Mouse (Mus musculus): ENCODE data around the gene Xirp1. TPM values are rescaled to one million over a fixed set of nuclear protein-coding genes. Genes with fewer than 3 reads are reported as not detected.
A peak's percentile ranks its signal among the peaks of the same experiment; 100 is the strongest.

The Xirp1 gene
- polyA plus RNA-seq, 1 experiment from 2014 or later = 0.05 TPM

DNA sequence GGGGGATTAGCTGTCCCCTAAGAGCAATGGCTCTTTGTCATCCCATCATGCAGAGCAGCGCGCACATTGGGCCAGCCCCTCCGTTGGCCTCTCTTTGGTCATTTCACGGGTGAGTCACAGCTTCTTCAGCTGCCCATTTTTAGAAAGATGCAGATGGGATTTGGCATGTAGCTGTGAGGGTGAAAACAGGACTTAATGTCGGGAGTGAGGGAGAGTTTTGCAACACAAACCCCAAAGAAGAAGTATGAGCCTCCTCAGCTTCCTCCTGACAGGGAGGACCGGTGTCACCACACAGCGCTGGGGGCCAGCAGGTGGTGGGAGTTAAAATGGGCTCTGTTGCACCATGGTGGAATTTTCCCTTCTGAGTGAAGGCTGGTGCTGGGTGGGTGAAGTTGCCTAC, 19.7 kb upstream of the Xirp1 start:
- no peak for DNase-seq (ENCODE audit: low spot score)
- Histone ChIP-seq H3K27ac (replicated peaks) (no peak overlapping the region), H3K9me3 (ENCODE audit: control insufficient read depth, low read length) (no peaks in the 10 kb centered on the region), H3K4me1 (replicated peaks; ENCODE audit: control insufficient read depth, insufficient read depth) (no peaks in the 10 kb centered on the region), H3K27me3 (ENCODE audit: control insufficient read depth, insufficient read depth, low read length) (no peaks in the 10 kb centered on the region), H3K36me3 (ENCODE audit: control insufficient read depth, insufficient read depth, low read length) (no peaks in the 10 kb centered on the region), H3K4me2 (replicated peaks; ENCODE audit: low read depth) (no peak overlapping the region), H3K4me3 (ENCODE audit: low read depth, low read length) (no peak overlapping the region), H3K9ac (ENCODE audit: low read length) (no peak overlapping the region)
- no peak for ATAC-seq (ENCODE audit: low FRiP score, low TSS enrichment)
- no peak for TF ChIP-seq CTCF (IDR thresholded peaks at IDR 0.05; ENCODE audit: low read depth)
- no peak for TF ChIP-seq EP300 (optimal IDR thresholded peaks at IDR 0.05)
- 65% methylated on average over 7 of the region's 7 CpGs for WGBS

DNA sequence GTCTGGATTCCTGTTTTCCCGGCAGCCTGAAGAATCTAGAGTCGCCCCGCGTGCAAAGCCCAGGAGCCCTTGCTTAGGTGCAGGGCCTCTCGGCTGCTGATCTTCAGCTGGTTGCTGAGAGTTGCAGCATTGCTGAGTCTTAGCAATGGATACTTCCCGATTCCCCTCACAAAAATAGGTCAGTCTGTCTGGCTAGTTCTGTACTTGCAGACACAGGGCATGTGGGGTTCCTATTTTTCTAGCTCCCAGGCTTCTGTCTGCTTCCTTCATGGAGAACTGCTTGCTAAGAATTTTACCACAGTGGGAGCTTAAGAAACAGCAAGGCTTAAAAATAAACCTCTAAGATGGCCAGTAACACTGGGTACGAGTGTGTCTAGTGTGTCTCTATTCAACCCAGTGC, 14.0 kb upstream of the Xirp1 start:
- Histone ChIP-seq H3K4me1 (replicated peaks; ENCODE audit: control insufficient read depth, insufficient read depth) (no peaks in the 10 kb centered on the region), H3K36me3 (ENCODE audit: control insufficient read depth, insufficient read depth, low read length) (no peaks in the 10 kb centered on the region), H3K27me3 (ENCODE audit: control insufficient read depth, insufficient read depth, low read length) (no peaks in the 10 kb centered on the region), H3K9me3 (ENCODE audit: control insufficient read depth, low read length) (no peaks in the 10 kb centered on the region), H3K4me2 (replicated peaks; ENCODE audit: low read depth) (no peak overlapping the region), H3K9ac (ENCODE audit: low read length) (no peak overlapping the region), H3K27ac (replicated peaks) (no peak overlapping the region), H3K4me3 (ENCODE audit: low read depth, low read length) (no peak overlapping the region)
- WGBS = 77% methylated on average over 7 of the region's 7 CpGs
- no peak for ATAC-seq (ENCODE audit: low FRiP score, low TSS enrichment)
- TF ChIP-seq EP300 (optimal IDR thresholded peaks at IDR 0.05) (no peak), CTCF (IDR thresholded peaks at IDR 0.05; ENCODE audit: low read depth) (no peak)
- no peak for DNase-seq (ENCODE audit: low spot score)

GRCm38 (mm10) chr9:120034375-120034774, 11.0 kb upstream of the Xirp1 start:
- Histone ChIP-seq H3K27ac (replicated peaks) (no peak overlapping the region), H3K36me3 (ENCODE audit: control insufficient read depth, insufficient read depth, low read length) (no peaks in the 10 kb centered on the region), H3K4me3 (ENCODE audit: low read depth, low read length) (no peak overlapping the region), H3K9ac (ENCODE audit: low read length) (no peak overlapping the region), H3K27me3 (ENCODE audit: control insufficient read depth, insufficient read depth, low read length) (no peaks in the 10 kb centered on the region), H3K4me1 (replicated peaks; ENCODE audit: control insufficient read depth, insufficient read depth) (no peaks in the 10 kb centered on the region), H3K4me2 (replicated peaks; ENCODE audit: low read depth) (no peak overlapping the region), H3K9me3 (ENCODE audit: control insufficient read depth, low read length) (no peaks in the 10 kb centered on the region)
- 78% methylated on average over 8 of the region's 8 CpGs for WGBS
- ATAC-seq (ENCODE audit: low FRiP score, low TSS enrichment) (no peak), DNase-seq (ENCODE audit: low spot score) (no peak)
- TF ChIP-seq EP300 (optimal IDR thresholded peaks at IDR 0.05) (no peak), CTCF (IDR thresholded peaks at IDR 0.05; ENCODE audit: low read depth) (no peak)

DNA sequence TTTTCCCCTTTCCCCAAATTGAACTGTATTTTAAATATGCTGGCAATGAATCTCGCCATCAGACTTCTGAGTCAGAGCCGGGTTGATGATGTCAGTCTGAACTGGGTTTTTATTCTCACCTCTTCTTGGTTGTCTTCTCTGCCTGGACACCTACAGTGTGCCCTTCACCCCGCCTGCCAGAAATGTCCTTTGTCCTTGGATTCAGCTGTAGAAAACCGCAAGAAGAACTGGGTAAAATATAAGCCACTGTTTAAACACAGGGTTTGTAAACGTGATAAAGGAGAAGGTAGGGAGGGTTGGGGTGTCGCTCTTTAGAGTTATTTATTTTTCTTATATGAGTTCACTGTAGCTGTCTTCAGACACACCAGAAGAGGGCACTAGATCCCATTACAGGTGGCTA, 9.3 kb upstream of the Xirp1 start:
- Histone ChIP-seq H3K9me3 (ENCODE audit: control insufficient read depth, low read length) (no peaks in the 10 kb centered on the region), H3K27ac (replicated peaks) (no peak overlapping the region), H3K4me2 (replicated peaks; ENCODE audit: low read depth) (no peak overlapping the region), H3K4me3 (ENCODE audit: low read depth, low read length) (no peak overlapping the region), H3K9ac (ENCODE audit: low read length) (no peak overlapping the region), H3K36me3 (ENCODE audit: control insufficient read depth, insufficient read depth, low read length) (no peaks in the 10 kb centered on the region), H3K27me3 (ENCODE audit: control insufficient read depth, insufficient read depth, low read length) (no peaks in the 10 kb centered on the region), H3K4me1 (replicated peaks; ENCODE audit: control insufficient read depth, insufficient read depth) (no peaks in the 10 kb centered on the region)
- 52% methylated on average over 6 of the region's 6 CpGs for WGBS
- TF ChIP-seq EP300 (optimal IDR thresholded peaks at IDR 0.05) (no peak), CTCF (IDR thresholded peaks at IDR 0.05; ENCODE audit: low read depth) (peak; percentile 48)
- ATAC-seq (ENCODE audit: low FRiP score, low TSS enrichment) (peak; percentile 45; the same call in 1 of the 2 replicates), DNase-seq (ENCODE audit: low spot score) (no peak)

DNA sequence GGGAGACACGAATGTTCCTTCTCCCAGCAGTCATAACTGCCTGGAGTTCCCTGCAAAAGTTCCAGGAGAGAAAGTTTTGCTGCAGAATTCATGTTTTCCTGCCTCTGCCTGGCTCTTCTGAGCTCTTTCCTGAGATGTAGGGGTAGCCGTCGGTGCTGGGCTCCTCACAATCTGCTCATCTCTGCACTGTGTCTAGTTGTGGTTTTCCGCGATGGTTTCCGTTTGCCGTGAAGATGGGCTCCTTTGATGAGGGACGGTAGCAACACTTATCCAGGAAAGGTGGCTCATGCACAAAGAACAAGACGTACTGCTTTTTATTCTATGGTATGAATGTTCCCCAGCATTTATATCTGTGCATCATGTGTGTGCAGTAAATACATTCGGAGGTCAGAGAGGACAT, 7.0 kb upstream of the Xirp1 start:
- no peak overlapping the region for H3K9ac ChIP-seq (ENCODE audit: low read length)
- TF ChIP-seq CTCF (IDR thresholded peaks at IDR 0.05; ENCODE audit: low read depth) (no peak), EP300 (optimal IDR thresholded peaks at IDR 0.05) (no peak)
- DNase-seq (ENCODE audit: low spot score) (no peak), ATAC-seq (ENCODE audit: low FRiP score, low TSS enrichment) (no peak)
- no peak overlapping the region for H3K4me2 ChIP-seq (replicated peaks; ENCODE audit: low read depth)
- no peaks in the 10 kb centered on the region for H3K27me3 ChIP-seq (ENCODE audit: control insufficient read depth, insufficient read depth, low read length)
- no peak overlapping the region for H3K4me3 ChIP-seq (ENCODE audit: low read depth, low read length)
- H3K27ac ChIP-seq (replicated peaks) = no peak overlapping the region
- H3K36me3 ChIP-seq (ENCODE audit: control insufficient read depth, insufficient read depth, low read length) = no peaks in the 10 kb centered on the region
- H3K4me1 ChIP-seq (replicated peaks; ENCODE audit: control insufficient read depth, insufficient read depth) = no peaks in the 10 kb centered on the region
- no peaks in the 10 kb centered on the region for H3K9me3 ChIP-seq (ENCODE audit: control insufficient read depth, low read length)
- WGBS = 80% methylated on average over 10 of the region's 10 CpGs

- Histone ChIP-seq H3K27me3 (ENCODE audit: control insufficient read depth, insufficient read depth, low read length) (no peaks in the 10 kb centered on the region), H3K4me1 (replicated peaks; ENCODE audit: control insufficient read depth, insufficient read depth) (no peaks in the 10 kb centered on the region), H3K9me3 (ENCODE audit: control insufficient read depth, low read length) (no peaks in the 10 kb centered on the region), H3K4me2 (replicated peaks; ENCODE audit: low read depth) (no peak overlapping the region), H3K27ac (replicated peaks) (no peak overlapping the region), H3K4me3 (ENCODE audit: low read depth, low read length) (no peak overlapping the region), H3K9ac (ENCODE audit: low read length) (no peak overlapping the region), H3K36me3 (ENCODE audit: control insufficient read depth, insufficient read depth, low read length) (no peaks in the 10 kb centered on the region)
- TF ChIP-seq EP300 (optimal IDR thresholded peaks at IDR 0.05) (no peak), CTCF (IDR thresholded peaks at IDR 0.05; ENCODE audit: low read depth) (no peak)
- ATAC-seq (ENCODE audit: low FRiP score, low TSS enrichment) = no peak
- WGBS = 93% methylated on average over 6 of the region's 6 CpGs
- no peak for DNase-seq (ENCODE audit: low spot score)
Measured at GRCm38 (mm10) chr9:120029880-120030279, 6.5 kb upstream of the Xirp1 start.
